Mouse (Mus musculus): ENCODE results near the gene Gabrd. TPM values are rescaled to one million over a fixed set of nuclear protein-coding genes. Genes with fewer than 3 reads are reported as not detected.
A peak's percentile ranks its signal among the peaks of the same experiment; 100 is the strongest.

Gene Gabrd
- total RNA-seq, 2 experiments from 2014 or later = 73.4 to 78.2 TPM

DNA sequence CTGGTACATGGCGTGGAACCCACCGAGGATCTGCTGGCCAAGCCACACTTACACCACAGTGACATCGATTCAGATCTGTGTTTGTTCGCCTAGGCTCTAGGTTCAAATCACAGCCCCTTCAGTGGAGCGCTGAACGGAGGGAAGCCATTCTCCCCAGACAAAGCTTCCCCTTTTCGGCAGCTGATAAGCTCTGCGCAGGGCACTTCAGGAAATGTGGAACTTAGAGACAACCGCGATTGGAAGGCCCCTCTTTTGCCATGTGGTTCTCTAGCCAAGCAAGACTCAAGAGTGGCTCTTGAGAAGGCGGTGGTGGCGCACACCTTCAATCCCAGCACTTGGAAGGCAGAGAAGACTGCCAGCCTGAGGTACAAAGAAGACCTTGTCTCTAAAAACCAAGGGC, 51.6 kb downstream of the Gabrd start:
- intact Hi-C loops (cut with DNase I) = no loop called here
- no peak for DNase-seq (ENCODE audit: low spot score in 2 of 2)

GRCm38 (mm10) chr4:155345608-155345953, 52.3 kb downstream of the Gabrd start:
- intact Hi-C loops (cut with DNase I) = no loop called here
- DNase-seq (ENCODE audit: low spot score in 2 of 2) = peak; percentile 89 to 95

GRCm38 (mm10) chr4:155344716-155345607, 53.0 kb downstream of the Gabrd start:
- DNase-seq (ENCODE audit: low spot score in 2 of 2) = peak; percentile 48 to 52
- intact Hi-C loops (cut with DNase I) = no loop called here

DNA sequence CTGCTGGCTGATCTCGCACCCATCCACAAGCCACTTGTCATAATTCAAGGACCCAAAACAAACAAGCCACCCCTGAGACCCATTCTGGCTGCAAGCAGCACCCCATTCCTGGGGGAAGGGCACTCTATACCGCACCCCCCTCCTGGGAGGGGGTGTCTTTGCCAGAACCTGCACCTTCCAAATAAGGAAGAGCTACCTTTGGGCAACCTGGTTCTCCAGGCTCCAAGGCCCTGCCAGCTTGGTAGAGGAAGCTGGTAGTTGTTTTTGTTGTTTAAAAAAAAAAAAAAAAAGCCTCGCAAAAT, 53.7 kb downstream of the Gabrd start:
- DNase-seq (ENCODE audit: low spot score in 2 of 2) = peak; percentile 43 to 50
- intact Hi-C loops (cut with DNase I) = no loop called here

DNA sequence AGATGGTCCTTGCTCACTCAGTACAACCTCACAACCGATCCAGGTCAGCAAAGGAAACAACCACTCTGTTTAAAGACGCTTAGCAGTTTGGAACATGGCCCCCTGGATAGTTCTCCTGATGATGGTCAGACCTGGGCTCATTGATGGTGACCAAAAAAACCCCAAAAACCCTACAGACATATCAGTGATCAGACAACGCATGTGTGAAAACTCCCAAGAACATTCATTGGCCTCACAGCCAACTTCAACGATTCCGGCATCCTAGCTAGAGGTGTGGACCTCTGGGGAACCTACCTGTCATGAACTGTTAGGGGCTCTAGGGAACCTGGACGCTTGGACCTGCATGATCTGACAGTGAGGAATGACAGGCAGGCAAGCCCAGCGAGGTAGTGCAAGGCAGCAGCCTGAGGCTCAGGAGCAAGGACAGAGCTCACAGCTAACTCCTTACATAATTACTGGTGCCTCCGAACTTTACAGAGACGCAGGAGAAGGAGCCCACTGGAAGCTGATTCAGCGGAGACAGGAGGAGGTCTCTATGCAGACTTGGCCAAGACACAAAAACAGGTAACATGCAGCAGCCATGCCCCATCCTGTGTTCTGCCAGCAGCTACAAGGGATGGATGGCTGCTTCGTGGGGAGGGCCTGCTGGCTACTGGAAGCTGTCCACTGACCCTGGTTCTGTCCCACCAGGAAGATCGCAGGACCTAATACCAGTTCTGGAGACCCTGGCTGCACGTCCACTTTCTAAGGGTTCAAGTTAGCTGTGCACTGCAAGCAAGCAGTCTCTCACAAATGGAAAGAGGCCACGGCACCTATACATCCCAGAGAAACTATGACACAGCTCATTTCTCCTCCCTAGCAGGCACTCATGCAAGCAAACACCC, 54.3 kb downstream of the Gabrd start:
- DNase-seq (ENCODE audit: low spot score in 2 of 2) = peak; percentile 27 to 60
- intact Hi-C loops (cut with DNase I) = no loop called here

- intact Hi-C loops (cut with DNase I) = no loop called here
- no peak for DNase-seq (ENCODE audit: low spot score in 2 of 2)
Measured at GRCm38 (mm10) chr4:155336284-155337050, 61.4 kb downstream of the Gabrd start.

Other genes with a start within 250 kb of the Gabrd start
- 100 to 1,000 TPM; 111 to 112 TPM for gene Ski, start 175.5 kb downstream of the Gabrd start, total RNA-seq (2021)
- 10 to 100 TPM; 24.2 to 27.3 TPM for gene Faap20, start 148.3 kb downstream of the Gabrd start, total RNA-seq (2021)
- 100 to 1,000 TPM; 218 to 220 TPM for gene Prkcz, start 36.8 kb downstream of the Gabrd start, total RNA-seq (2021)
- 10 to 100 TPM; 12.7 to 13.7 TPM for gene Cfap74, start 11.1 kb upstream of the Gabrd start, total RNA-seq (2021)
- gene Tmem52, start 71.0 kb upstream of the Gabrd start, total RNA-seq (2021) = 1 to 10 TPM; 1.5 TPM
- 100 to 1,000 TPM; 918 to 924 TPM for gene Gnb1, start 93.2 kb upstream of the Gabrd start, total RNA-seq (2021)
- gene Nadk, start 164.3 kb upstream of the Gabrd start, total RNA-seq (2021) = 10 to 100 TPM; 58.8 to 61.7 TPM
- 10 to 100 TPM; 49.9 to 51.5 TPM for gene Slc35e2, start 203.3 kb upstream of the Gabrd start, total RNA-seq (2021)
- 10 to 100 TPM; 45.9 to 53.1 TPM for gene Cdk11b, start 226.7 kb upstream of the Gabrd start, total RNA-seq (2021)
- not detected for gene Gm10563, start 247.3 kb upstream of the Gabrd start, total RNA-seq (2021)